Mouse (Mus musculus): ENCODE measurements around the gene Rmdn2. TPM values are rescaled to one million over a fixed set of nuclear protein-coding genes. Genes with fewer than 3 reads are reported as not detected.

The Rmdn2 gene
- total RNA-seq, 2 experiments from 2014 or later = 6.7 to 6.9 TPM

DNA sequence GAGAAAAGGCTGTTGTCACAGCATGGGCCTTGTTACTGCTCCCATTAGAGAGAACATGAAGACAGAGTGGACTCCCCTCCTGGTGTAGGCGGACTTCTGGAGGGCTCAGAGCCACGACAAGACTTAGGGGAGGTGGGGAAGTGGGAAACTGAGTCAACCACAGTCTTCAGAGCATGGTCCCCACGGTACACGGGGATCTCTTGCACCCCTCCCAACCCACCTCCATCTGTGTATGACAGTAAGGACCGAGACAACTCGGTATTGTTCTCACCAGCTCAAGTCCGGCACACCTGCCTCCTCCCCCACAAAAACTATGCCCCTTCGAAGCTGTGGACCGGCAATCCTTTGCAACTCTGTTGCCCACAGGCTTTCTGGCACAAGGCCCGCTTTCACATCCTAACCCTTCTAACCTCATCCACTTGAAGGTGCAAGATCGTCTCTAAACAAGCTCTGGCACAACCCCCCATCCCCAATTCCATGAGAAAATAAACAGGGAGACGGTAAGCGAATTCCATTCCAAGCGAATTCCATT is 116.5 kb downstream of the Rmdn2 start:
- DNase-seq = no peak
- intact Hi-C loops (cut with DNase I; ENCODE audit: low total_unique reads) = no loop called here

DNA sequence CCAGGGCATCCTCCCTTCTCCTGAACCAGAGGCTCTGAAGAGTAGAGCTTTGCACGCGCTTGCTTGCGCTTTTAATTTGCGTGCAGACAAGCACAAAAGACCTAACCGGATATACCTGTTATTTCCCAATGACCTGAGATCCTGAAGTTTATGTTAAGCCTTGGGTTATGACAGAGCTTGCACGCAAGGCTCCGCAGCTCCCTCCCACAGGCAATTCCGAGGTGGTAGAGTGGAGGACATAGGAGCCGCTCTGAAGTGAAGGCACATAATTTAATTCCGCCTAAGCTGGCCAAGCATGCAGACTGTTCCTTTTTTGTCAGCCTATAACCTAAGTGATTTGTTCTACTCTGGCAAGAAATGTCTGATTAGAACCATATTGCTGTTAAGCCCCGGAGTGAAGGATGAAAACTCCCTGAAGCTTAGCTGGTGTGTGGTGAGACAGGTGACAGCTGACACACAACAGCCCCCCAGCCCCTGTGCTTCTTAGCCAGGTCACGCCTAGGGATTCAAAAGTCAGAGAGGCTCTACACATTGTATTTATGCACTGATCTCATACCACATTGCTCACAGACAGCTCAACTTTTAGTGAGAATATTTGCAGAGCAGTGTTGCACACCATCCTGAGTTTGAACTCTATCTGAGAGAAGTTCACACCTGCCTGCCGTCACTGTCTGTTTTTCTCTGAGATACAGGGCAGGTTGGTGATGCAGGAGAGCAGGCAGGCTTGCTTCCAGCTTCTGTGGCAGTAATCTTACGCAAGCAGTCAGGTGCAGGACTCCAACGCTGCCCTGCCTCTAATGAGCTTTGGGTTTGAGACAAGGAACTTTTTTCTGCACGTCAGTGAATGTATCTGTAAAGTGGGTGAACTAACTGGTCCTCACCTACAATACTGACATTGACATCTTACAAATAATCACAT is 117.2 kb downstream of the Rmdn2 start:
- no peak for DNase-seq
- intact Hi-C loops (cut with DNase I; ENCODE audit: low total_unique reads) = no loop called here

DNA sequence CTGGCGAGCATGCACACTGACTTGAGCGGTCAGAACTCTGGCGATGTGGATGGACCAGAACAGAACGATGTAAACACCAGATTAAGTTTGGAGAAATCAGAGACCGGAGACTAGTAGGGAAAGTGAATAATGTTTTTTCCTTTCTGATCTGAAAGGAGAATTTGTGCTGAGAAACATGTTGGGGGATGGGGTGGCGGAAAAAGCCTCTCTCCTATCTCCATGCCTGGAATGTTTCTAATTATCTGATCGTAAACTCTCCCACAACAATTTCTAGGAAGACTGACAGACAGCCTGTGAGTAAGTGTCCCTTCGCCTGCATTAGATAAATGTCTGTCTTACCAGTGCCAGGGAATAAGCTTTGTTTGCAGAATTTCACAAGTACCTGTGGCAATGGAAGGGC is 119.3 kb downstream of the Rmdn2 start:
- intact Hi-C loops (cut with DNase I; ENCODE audit: low total_unique reads) = no loop called here
- DNase-seq = no peak

DNA sequence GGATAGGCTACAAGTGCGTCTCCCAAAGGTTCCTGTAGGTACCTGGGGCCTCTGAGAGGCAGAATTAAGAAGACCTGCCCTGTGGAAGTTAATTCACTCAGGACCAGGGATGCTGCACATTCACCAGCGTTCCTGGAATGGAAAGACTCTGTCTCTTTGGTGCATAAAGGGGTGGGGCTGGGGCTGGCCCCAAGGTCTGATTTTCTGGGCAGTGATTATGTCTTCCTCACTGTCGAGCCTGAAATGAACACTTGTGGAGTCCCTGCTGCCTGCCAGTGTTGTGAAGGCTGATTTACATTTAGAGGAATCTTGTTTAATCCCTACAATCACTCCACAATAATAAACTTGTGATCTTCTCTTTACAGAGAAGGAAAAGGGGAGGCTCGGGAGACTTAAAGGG is 121.4 kb downstream of the Rmdn2 start:
- DNase-seq = no peak
- intact Hi-C loops (cut with DNase I; ENCODE audit: low total_unique reads) = no loop called here

DNA sequence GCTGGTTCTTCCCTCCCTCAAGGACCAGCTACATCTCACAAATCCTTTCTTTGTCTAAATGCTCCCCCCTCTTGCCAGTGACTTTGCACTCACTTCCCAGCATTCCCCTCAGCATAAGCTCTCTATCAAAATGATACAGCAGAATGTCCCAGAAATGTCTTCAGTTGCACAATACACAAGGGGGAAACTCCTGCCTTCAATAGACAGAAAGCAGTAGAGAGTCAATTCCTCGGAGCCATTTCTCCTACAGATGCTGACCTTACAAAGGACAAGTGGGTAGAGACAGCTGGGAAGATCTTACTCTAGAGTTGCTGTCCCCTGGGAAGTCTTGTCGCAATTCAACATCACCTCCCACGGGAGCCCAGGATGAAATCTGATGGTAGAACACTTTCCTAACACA is 125.9 kb downstream of the Rmdn2 start:
- DNase-seq = no peak
- intact Hi-C loops (cut with DNase I; ENCODE audit: low total_unique reads) = no loop called here

DNA sequence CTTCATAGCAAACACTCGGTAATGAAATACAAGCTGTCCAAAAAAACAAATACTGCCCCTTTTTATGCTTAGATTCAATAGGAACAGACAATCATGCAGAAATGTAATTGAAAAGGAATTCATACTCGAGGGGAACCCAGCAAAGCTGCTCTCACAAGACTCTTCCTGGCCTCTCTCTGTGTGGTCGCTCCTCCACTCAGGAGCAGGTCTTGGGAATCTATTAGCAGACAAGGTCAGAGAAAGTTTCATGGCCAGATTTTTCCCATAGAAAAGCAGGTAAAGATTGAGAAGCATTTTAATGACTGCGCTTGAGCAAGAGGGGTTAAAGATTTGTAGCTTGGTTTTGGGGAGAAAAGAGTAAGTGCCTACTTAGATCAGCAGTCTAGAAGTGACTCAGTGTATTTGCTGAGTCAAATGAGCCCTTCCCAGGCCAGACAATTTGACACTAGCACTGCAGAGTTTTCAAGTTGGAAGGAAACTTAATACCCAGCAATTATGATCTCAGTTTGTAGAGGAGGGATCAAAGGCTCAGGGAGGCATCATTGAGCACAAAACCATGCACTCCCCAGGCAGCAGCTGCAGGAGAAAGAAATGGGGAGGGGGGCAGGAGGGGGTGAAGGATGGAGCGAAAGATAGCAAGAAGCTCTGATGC is 127.3 kb downstream of the Rmdn2 start:
- intact Hi-C loops (cut with DNase I; ENCODE audit: low total_unique reads) = no loop called here
- no peak for DNase-seq

DNA sequence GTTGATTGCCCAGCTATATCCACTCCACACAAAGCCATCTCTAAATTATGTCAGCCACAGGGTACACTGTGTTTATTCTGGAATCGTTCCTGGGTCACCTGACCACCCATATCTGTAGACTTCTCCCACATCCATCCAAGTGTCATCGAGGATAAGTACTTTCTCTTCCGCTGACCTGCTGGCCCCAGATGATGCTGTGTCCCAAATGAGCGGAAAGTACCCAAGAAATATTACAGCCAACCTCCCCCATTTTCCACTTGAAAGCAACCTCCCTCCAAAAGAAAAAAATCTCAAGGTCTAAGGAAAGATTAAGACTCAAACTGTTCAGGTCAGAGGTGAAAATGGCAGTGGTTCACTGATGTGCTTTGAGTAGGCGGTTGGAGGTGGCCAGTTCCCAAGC is 131.0 kb downstream of the Rmdn2 start:
- intact Hi-C loops (cut with DNase I; ENCODE audit: low total_unique reads) = no loop called here
- no peak for DNase-seq

Other genes starting within 250 kb of the Rmdn2 start
- under 1 TPM; 0.35 to 0.40 TPM for gene Cyp1b1, start 103.2 kb downstream of the Rmdn2 start, total RNA-seq (2021)

All from gastrocnemius, postnatal 14 days (tissue).